Mouse (Mus musculus): ENCODE data around the gene Slc25a35.
"Not testable (repeated sequence)": the region's sequence is repeated elsewhere in the genome, so short reads cannot be mapped to it uniquely, and the experiment has no call there.

DNA sequence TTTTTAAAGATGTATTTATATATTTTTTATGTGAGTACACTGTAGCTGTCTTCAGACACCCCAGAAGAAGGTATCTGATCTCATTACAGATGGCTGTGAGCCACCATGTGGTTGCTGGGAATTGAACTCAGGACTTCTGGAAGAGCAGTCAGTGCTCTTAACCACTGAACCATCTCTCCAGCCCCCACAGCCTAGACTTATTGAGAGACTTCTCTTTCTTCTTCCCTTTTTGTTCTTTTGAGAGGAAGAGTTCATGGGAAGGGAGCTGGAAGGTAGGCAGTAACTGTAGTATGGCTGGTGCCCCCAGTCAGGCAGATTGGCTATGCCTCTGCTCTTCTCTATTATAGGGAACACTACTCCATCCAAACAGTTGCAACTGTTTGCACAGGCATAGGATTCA lies 38.6 kb downstream of the Slc25a35 start:
- not testable (repeated sequence) for TF ChIP-seq ZKSCAN1 (IDR thresholded peaks at IDR 0.05; ENCODE audit: low read depth, low read length); EP300 (IDR thresholded peaks at IDR 0.05; ENCODE audit: low read depth in 1 of 2, low read length in 2 of 2); RAD21 (IDR thresholded peaks at IDR 0.05; ENCODE audit: low read depth, low read length); GABPA (IDR thresholded peaks at IDR 0.05; ENCODE audit: low read depth, low read length)
- TF ChIP-seq POLR2A (IDR thresholded peaks at IDR 0.05; ENCODE audit: control insufficient read depth in 1 of 2, insufficient read depth in 1 of 2, low read depth in 1 of 2, low read length in 2 of 2, poor library complexity in 1 of 2), result peak in 1 of 2 experiments; percentile 45; a peak in 2 of 4 replicates
